Mouse (Mus musculus) layer of hippocampus, postnatal 36 days (tissue): ENCODE measurements around the gene Fbxl22. TPM values are rescaled to one million over a fixed set of nuclear protein-coding genes. Genes with fewer than 3 reads are reported as not detected.

Experiments used
- DNase-seq, 2 experiments: peaks; one replicate each; pipeline ENCODE4 v3.0.0; 2022
- total RNA-seq, 2 experiments: library from RNA; stranded (reverse); gene quantifications; 2 replicates each; pipeline ENCODE4 v1.2.3; 2021

The Fbxl22 gene
- total RNA-seq, 2 experiments from 2014 or later, result 0.28 to 0.35 TPM

- no peak for DNase-seq
Observed at GRCm38 (mm10) chr9:66506424-66506823, 8.0 kb downstream of the Fbxl22 start.

GRCm38 (mm10) chr9:66506011-66506410 is 8.4 kb downstream of the Fbxl22 start:
- DNase-seq, result no peak

GRCm38 (mm10) chr9:66505141-66505917 is 9.1 kb downstream of the Fbxl22 start:
- DNase-seq, result no peak

- no peak for DNase-seq
Observed at GRCm38 (mm10) chr9:66504518-66504917, 9.9 kb downstream of the Fbxl22 start.

- DNase-seq, result no peak
Observed at GRCm38 (mm10) chr9:66503879-66504411, 10.4 kb downstream of the Fbxl22 start.

- no peak for DNase-seq
Observed at GRCm38 (mm10) chr9:66501248-66501647, 13.1 kb downstream of the Fbxl22 start.

GRCm38 (mm10) chr9:66493992-66494391 is 20.4 kb downstream of the Fbxl22 start:
- no peak for DNase-seq

GRCm38 (mm10) chr9:66492361-66492760 is 22.0 kb downstream of the Fbxl22 start:
- no peak for DNase-seq

- DNase-seq, result no peak
Observed at GRCm38 (mm10) chr9:66488786-66489185, 25.6 kb downstream of the Fbxl22 start.

- no peak for DNase-seq
Observed at GRCm38 (mm10) chr9:66483429-66483828, 31.0 kb downstream of the Fbxl22 start.

- no peak for DNase-seq
Observed at GRCm38 (mm10) chr9:66477785-66478184, 36.6 kb downstream of the Fbxl22 start.

GRCm38 (mm10) chr9:66465087-66465486 is 49.3 kb downstream of the Fbxl22 start:
- no peak for DNase-seq

Other genes with a start within 250 kb of the Fbxl22 start
- gene Herc1, start 164.1 kb downstream of the Fbxl22 start, total RNA-seq, result 100 to 1,000 TPM; 106 to 113 TPM
- 10 to 100 TPM; 31.8 to 41.9 TPM for gene Usp3, start 78.5 kb upstream of the Fbxl22 start, total RNA-seq
- gene Car12, start 199.1 kb upstream of the Fbxl22 start, total RNA-seq, result 10 to 100 TPM; 49.3 to 57.9 TPM